Mouse (Mus musculus) small intestine, adult 2 months (tissue): ENCODE results near the gene Megf11.

Experiments used
- CTCF ChIP-seq: fragments of 200-500 bp; IDR thresholded peaks from 2 replicates; pipeline ENCODE4 v1.5.1; 2012; ENCODE audit warnings: low read depth, mild to moderate bottlenecking, control low read depth, inconsistent platforms, low read length, moderate library complexity, mixed read lengths; ENCODE audit not compliant: insufficient replicate concordance, insufficient read length; ENCODE audit errors: extremely low read depth
- POLR2A ChIP-seq: fragments of 200-500 bp; IDR thresholded peaks from 2 replicates; pipeline ENCODE4 v1.6.1; 2012; ENCODE audit warnings: low read depth, mild to moderate bottlenecking, control low read depth, inconsistent platforms, low read length, moderate library complexity

- TF ChIP-seq CTCF (no peak), POLR2A (no peak)
Observed at GRCm38 (mm10) chr9:64668001-64668400, 282.6 kb downstream of the Megf11 start.
